Mouse (Mus musculus) myocyte (in vitro differentiated cells): ENCODE measurements around the gene Gatb.

Experiments used
- CEBPB ChIP-seq: IDR thresholded peaks from 2 replicates; pipeline ENCODE4 v1.6.1; 2011; ENCODE audit warnings: mild to moderate bottlenecking, moderate library complexity; ENCODE audit not compliant: poor library complexity, insufficient read depth, severe bottlenecking
- E2F4 ChIP-seq: IDR thresholded peaks from one replicate; pipeline ENCODE4 v1.6.1; 2011; ENCODE audit warnings: mild to moderate bottlenecking, control low read depth, moderate library complexity; ENCODE audit not compliant: insufficient read depth
- POLR2A ChIP-seq: IDR thresholded peaks from one replicate; pipeline ENCODE4 v1.6.1; 2011; ENCODE audit warnings: low read depth, mild to moderate bottlenecking, control low read depth, moderate library complexity; ENCODE audit not compliant: insufficient read length
- REST ChIP-seq: IDR thresholded peaks from one replicate; pipeline ENCODE4 v1.6.1; 2011; ENCODE audit warnings: mild to moderate bottlenecking, control low read depth, moderate library complexity; ENCODE audit not compliant: insufficient read depth, insufficient read length
- SRF ChIP-seq: IDR thresholded peaks from one replicate; pipeline ENCODE4 v1.6.1; 2011; ENCODE audit warnings: low read depth; ENCODE audit not compliant: control insufficient read depth, insufficient read length
- TCF12 ChIP-seq: IDR thresholded peaks from one replicate; pipeline ENCODE4 v1.6.1; 2011; ENCODE audit warnings: mild to moderate bottlenecking, control low read depth; ENCODE audit not compliant: poor library complexity, insufficient read depth, severe bottlenecking
- USF1 ChIP-seq: IDR thresholded peaks from one replicate; pipeline ENCODE4 v1.6.1; 2011; ENCODE audit warnings: low read depth, mild to moderate bottlenecking, control low read depth, moderate library complexity

DNA sequence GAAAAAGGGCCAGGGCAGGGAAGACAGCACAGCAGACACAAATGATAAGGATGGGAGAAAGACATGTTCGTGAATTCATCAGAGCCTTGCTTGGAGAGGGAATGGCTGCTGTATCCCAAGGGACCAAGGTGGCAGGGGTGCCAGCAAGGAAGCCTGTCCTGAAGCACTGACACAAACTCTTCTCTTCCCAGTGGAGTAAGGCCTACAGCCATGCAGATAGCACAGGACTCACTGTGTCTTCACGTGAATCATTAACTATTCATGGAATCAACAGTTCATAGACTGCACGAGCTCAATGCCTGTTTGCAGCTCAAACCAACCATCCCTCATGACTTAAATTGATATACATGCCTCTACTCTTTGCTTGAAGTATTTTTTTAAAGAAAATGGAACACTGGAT, 104.0 kb downstream of the Gatb start:
- TF ChIP-seq POLR2A (no peak), SRF (no peak), USF1 (no peak), TCF12 (no peak), REST (no peak), CEBPB (no peak), E2F4 (no peak)
